Mouse (Mus musculus) brain, embryonic 14.5 days (tissue): ENCODE results near the gene Itih3.

ENCODE experiments used
- CTCF ChIP-seq: fragments of 200-500 bp; IDR thresholded peaks from 2 replicates; pipeline ENCODE4 v1.5.1; 2012; ENCODE audit warnings: inconsistent platforms, mild to moderate bottlenecking, moderate library complexity, borderline replicate concordance; ENCODE audit not compliant: insufficient read depth, insufficient read length; ENCODE audit errors: extremely low read depth
- POLR2A ChIP-seq: fragments of 200-500 bp; IDR thresholded peaks from 2 replicates; pipeline ENCODE4 v1.6.1; 2012; ENCODE audit warnings: mild to moderate bottlenecking, inconsistent platforms, borderline replicate concordance; ENCODE audit not compliant: poor library complexity, insufficient read depth, insufficient read length, severe bottlenecking; ENCODE audit errors: extremely low read depth

DNA sequence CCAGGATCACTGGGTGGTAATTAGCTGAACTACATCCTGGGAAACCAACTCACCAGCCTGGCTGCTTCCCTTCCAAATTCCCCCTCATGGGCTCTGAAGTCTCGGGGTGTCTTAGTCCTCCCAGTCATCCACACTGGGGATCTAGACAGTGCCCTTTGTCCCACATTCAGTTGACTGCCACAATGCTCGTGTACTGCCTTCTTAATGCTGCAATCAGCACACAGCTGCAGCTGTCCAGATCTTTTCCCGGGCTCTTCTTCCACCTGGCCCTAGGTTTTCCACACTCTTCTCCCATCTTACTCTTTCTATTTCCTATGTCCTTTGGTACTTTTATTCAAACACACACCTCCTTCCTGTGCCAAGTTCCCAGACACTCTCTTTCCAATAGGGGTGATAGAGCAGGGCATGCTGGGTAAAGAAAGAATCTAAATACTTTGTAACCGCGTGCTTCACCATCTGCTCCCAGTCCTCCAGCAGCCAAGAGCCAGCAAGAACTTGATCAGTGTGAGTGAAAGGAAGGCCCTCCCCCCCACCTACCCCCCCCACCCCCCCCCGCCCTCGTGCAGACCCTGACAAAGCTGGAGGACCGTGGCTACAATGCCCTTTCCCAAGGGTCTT, 1.4 kb downstream of the Itih3 start:
- TF ChIP-seq CTCF (no peak), POLR2A (no peak)
